ENCODE assay signal across 8 mouse cellular contexts in the genomic region with DNA sequence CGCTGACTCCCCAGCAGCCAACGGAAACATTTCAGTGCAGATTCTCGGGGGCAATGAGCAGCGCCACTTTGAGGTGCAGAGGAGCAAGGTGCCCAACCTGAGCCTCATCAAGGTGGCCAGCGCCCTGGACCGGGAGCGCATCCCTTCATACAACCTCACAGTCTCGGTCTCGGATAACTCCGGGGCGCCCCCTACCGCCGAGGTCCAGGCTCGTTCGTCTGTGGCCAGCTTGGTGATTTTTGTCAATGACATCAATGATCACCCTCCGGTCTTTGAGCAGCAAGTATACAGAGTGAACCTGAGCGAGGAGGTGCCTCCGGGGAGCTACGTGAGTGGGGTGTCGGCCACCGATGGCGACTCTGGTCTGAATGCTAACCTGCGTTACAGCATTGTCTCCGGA. TPM values are rescaled to one million over a fixed set of nuclear protein-coding genes. Genes with fewer than 3 reads are reported as not detected.
DNase-seq lines count a peak whose midpoint lies in the region; ATAC-seq and TF ChIP-seq lines count a peak whose summit lies in the region.

No protein-coding gene starts in this region.

- TF ChIP-seq POLR2A in bone marrow, adult 2 months (IDR thresholded peaks at IDR 0.05; ENCODE audit: borderline replicate concordance, control insufficient read depth, low read depth, low read length): no peak

- H3K27me3 ChIP-seq in forebrain, embryonic 11.5 days (ENCODE audit: control insufficient read depth, insufficient read depth, low read length): no peaks in the 10 kb centered on the region
- no peaks in the 10 kb centered on the region; the same call in 1 of the 2 replicates for H3K27me3 ChIP-seq in heart, embryonic 15.5 days
- H3K27me3 ChIP-seq in liver, embryonic 14.5 days (ENCODE audit: control insufficient read depth, insufficient read depth, low read length): peaks cover 36% of the 10 kb centered on the region
- no peaks in the 10 kb centered on the region for H3K27me3 ChIP-seq in neural tube, embryonic 13.5 days

- no peak overlapping the region for H3K27ac ChIP-seq in bone marrow, adult 2 months (ENCODE audit: control insufficient read depth, insufficient read depth, low read depth, low read length, poor library complexity)
- no peak overlapping the region for H3K27ac ChIP-seq in forebrain, embryonic 11.5 days (ENCODE audit: low read depth, low read length)
- no peak overlapping the region for H3K27ac ChIP-seq in heart, embryonic 15.5 days
- H3K27ac ChIP-seq in liver, embryonic 14.5 days: no peak overlapping the region
- H3K27ac ChIP-seq in neural tube, embryonic 13.5 days (replicated peaks): peak overlapping the region; percentile 98

- 9% methylated on average over 24 of the region's 24 CpGs for WGBS in bone marrow, adult 2 months
- 13% methylated on average over 24 of the region's 24 CpGs for WGBS in forebrain, embryonic 11.5 days
- WGBS in heart, embryonic 15.5 days: 14% methylated on average over 24 of the region's 24 CpGs
- 13% methylated on average over 24 of the region's 24 CpGs for WGBS in liver, embryonic 14.5 days (ENCODE audit: insufficient replicate concordance)
- 10% methylated on average over 24 of the region's 24 CpGs for WGBS in neural tube, embryonic 13.5 days

- peaks cover 6% of the 10 kb centered on the region; the same call in 1 of the 2 replicates for H3K9me3 ChIP-seq in forebrain, embryonic 11.5 days (ENCODE audit: control insufficient read depth, low read length)
- H3K9me3 ChIP-seq in heart, embryonic 15.5 days (replicated peaks): no peaks in the 10 kb centered on the region
- H3K9me3 ChIP-seq in liver, embryonic 14.5 days (ENCODE audit: control insufficient read depth, low read length): no peaks in the 10 kb centered on the region
- H3K9me3 ChIP-seq in neural tube, embryonic 13.5 days: no peaks in the 10 kb centered on the region

- no peaks in the 10 kb centered on the region for H3K4me1 ChIP-seq in bone marrow, adult 2 months (ENCODE audit: control insufficient read depth, insufficient read depth, low read length)
- peaks cover 14% of the 10 kb centered on the region; the same call in 1 of the 2 replicates for H3K4me1 ChIP-seq in forebrain, embryonic 11.5 days (replicated peaks; ENCODE audit: control insufficient read depth, insufficient read depth, low read length)
- H3K4me1 ChIP-seq in heart, embryonic 15.5 days (replicated peaks): peaks cover 43% of the 10 kb centered on the region
- H3K4me1 ChIP-seq in liver, embryonic 14.5 days (replicated peaks; ENCODE audit: control insufficient read depth in 2 of 2, insufficient read depth in 2 of 2, low read length in 1 of 2): no peaks in the 10 kb centered on the region
- peaks cover 63% of the 10 kb centered on the region for H3K4me1 ChIP-seq in neural tube, embryonic 13.5 days (replicated peaks)

- TF ChIP-seq CTCF in bone marrow, adult 2 months (IDR thresholded peaks at IDR 0.05; ENCODE audit: control insufficient read depth, insufficient read depth, low read length): peak; percentile 4; the same call in 1 of the 2 replicates
- peak; percentile 59 for TF ChIP-seq CTCF in liver, embryonic 14.5 days (IDR thresholded peaks at IDR 0.05; ENCODE audit: low read depth)

- TF ChIP-seq EP300 in liver, embryonic 14.5 days (IDR thresholded peaks at IDR 0.05; ENCODE audit: low read depth): no peak

- H3K4me3 ChIP-seq in bone marrow, adult 2 months (replicated peaks; ENCODE audit: control insufficient read depth, low read depth, low read length): peak overlapping the region; percentile 0
- H3K4me3 ChIP-seq in forebrain, embryonic 11.5 days (ENCODE audit: low read depth, low read length): peak overlapping the region; percentile 80
- peak overlapping the region; percentile 86 for H3K4me3 ChIP-seq in heart, embryonic 15.5 days
- peak overlapping the region; percentile 26 to 56 for H3K4me3 ChIP-seq in liver, embryonic 14.5 days (ENCODE audit: insufficient read depth in 1 of 2, low read depth in 2 of 2, low read length in 2 of 2)
- H3K4me3 ChIP-seq in neural tube, embryonic 13.5 days: peak overlapping the region; percentile 93

- ATAC-seq in forebrain, embryonic 11.5 days (replicated peaks; ENCODE audit: low FRiP score): no peak
- no peak for ATAC-seq in heart, embryonic 15.5 days (replicated peaks; ENCODE audit: insufficient number of reproducible peaks, insufficient read depth, low FRiP score, low read depth)
- ATAC-seq in liver, embryonic 14.5 days (ENCODE audit: insufficient read depth): no peak
- ATAC-seq in neural tube, embryonic 13.5 days (ENCODE audit: low read depth): 0 out of 2 replicates have a peak, but pooled peaks have one; percentile 3

- H3K4me2 ChIP-seq in forebrain, embryonic 11.5 days (ENCODE audit: low read depth, low read length, severe bottlenecking): peak overlapping the region; percentile 97
- H3K4me2 ChIP-seq in heart, embryonic 15.5 days: peak overlapping the region; percentile 89
- H3K4me2 ChIP-seq in liver, embryonic 14.5 days (ENCODE audit: low read depth): peak overlapping the region; percentile 68
- H3K4me2 ChIP-seq in neural tube, embryonic 13.5 days: peak overlapping the region; percentile 88

- H3K36me3 ChIP-seq in forebrain, embryonic 11.5 days (ENCODE audit: control insufficient read depth, insufficient read depth, low read length): peaks cover 25% of the 10 kb centered on the region
- peaks cover 16% of the 10 kb centered on the region; the same call in 1 of the 2 replicates for H3K36me3 ChIP-seq in heart, embryonic 15.5 days
- H3K36me3 ChIP-seq in liver, embryonic 14.5 days (replicated peaks; ENCODE audit: control insufficient read depth, insufficient read depth, low read depth): no peaks in the 10 kb centered on the region
- H3K36me3 ChIP-seq in neural tube, embryonic 13.5 days: peaks cover 34% of the 10 kb centered on the region

- peak; percentile 18 for DNase-seq in CD4-positive helper T cell, adult 2 months (ENCODE audit: low read depth, low spot score)
- DNase-seq in forebrain, embryonic 11.5 days (ENCODE audit: low spot score): peak; percentile 85
- peak; percentile 66 for DNase-seq in kidney, postnatal 14 days
- DNase-seq in liver, embryonic 14.5 days (ENCODE audit: low read depth in 3 of 3, low spot score in 3 of 3): no peak
- DNase-seq in urinary bladder, postnatal 25 days (ENCODE audit: low spot score): peak; percentile 69

- H3K9ac ChIP-seq in forebrain, embryonic 11.5 days (ENCODE audit: low read length): peak overlapping the region; percentile 84
- H3K9ac ChIP-seq in heart, embryonic 15.5 days: peak overlapping the region; percentile 75
- no peak overlapping the region for H3K9ac ChIP-seq in liver, embryonic 14.5 days (replicated peaks)
- peak overlapping the region; percentile 96 for H3K9ac ChIP-seq in neural tube, embryonic 13.5 days

RNA-seq across cellular contexts. Expression of gene Fat4, which starts 1.4 kb away (rescaled TPM):
- 0.20 and 0.57 TPM in 2 replicates for polyA plus RNA-seq in bone marrow, adult 2 months (2011; ENCODE audit: insufficient read depth, insufficient read length, low replicate concordance, missing spikeins)
- polyA plus RNA-seq in forebrain, embryonic 11.5 days (2014; fragmentation: Nextera tagmentation; extraction: Ambion mirVana): 14.0 and 15.2 TPM in 2 replicates
- 2.4 and 3.5 TPM in 2 replicates for polyA plus RNA-seq in heart, embryonic 15.5 days (2015; fragmentation: Nextera tagmentation; extraction: Ambion mirVana)
- 0.19 and 0.25 TPM in 2 replicates for polyA plus RNA-seq in liver, embryonic 14.5 days (2012; rRNA removed)
- 0.24 and 0.30 TPM in 2 replicates for polyA plus RNA-seq in liver, embryonic 14.5 days (2014; fragmentation: Nextera tagmentation; extraction: Ambion mirVana)
- polyA plus RNA-seq in neural tube, embryonic 13.5 days (2015; fragmentation: Nextera tagmentation; extraction: Ambion mirVana): 11.5 and 13.8 TPM in 2 replicates

Comparison
In these comparisons a context has a peak if more than half of its experiments do, and no peak if none do; other contexts are left out.
1. DNase-seq: peak in CD4-positive helper T cell, adult 2 months (single experiment), forebrain, embryonic 11.5 days (single experiment), kidney, postnatal 14 days (single experiment) and urinary bladder, postnatal 25 days (single experiment); none in liver, embryonic 14.5 days (0 of 3).
2. H3K4me3 ChIP-seq: peak in every context shown above with its lines; median percentile 93 in neural tube, embryonic 13.5 days; 86 in heart, embryonic 15.5 days; 80 in forebrain, embryonic 11.5 days; 41 in liver, embryonic 14.5 days; 0 in bone marrow, adult 2 months.
3. Peak in every context shown above with its lines, with median percentiles within 50 percentile points of each other: H3K4me2 ChIP-seq.